Mouse (Mus musculus): ENCODE measurements around the gene Rhoh.

- TF ChIP-seq CHD2 (IDR thresholded peaks at IDR 0.05; ENCODE audit: low read depth, low read length) (no peak), ZC3H11A (IDR thresholded peaks at IDR 0.05; ENCODE audit: borderline replicate concordance, low read depth, low read length) (peak; percentile 81), ZNF384 (IDR thresholded peaks at IDR 0.05; ENCODE audit: low read depth, low read length) (no peak), MAFK (IDR thresholded peaks at IDR 0.05; ENCODE audit: insufficient read depth, low read depth, low read length) (no peak), HCFC1 (IDR thresholded peaks at IDR 0.05; ENCODE audit: borderline replicate concordance, insufficient read depth, low read length) (no peak)
These were observed 77.1 kb downstream of the Rhoh start for GRCm38 (mm10) chr5:65937998-65938715.
